Mouse (Mus musculus): Measurements from ENCODE around the gene Gata5. TPM values are rescaled to one million over a fixed set of nuclear protein-coding genes. Genes with fewer than 3 reads are reported as not detected.

Gata5 gene
- polyA plus RNA-seq, 1 experiment, result 0.04 TPM

- DNase-seq (ENCODE audit: low read depth), result peak; percentile 11
- TF ChIP-seq POLR2A (IDR thresholded peaks at IDR 0.05; ENCODE audit: borderline replicate concordance, extremely low read depth, insufficient read depth, insufficient read length, poor library complexity, severe bottlenecking) (no peak), CTCF (IDR thresholded peaks at IDR 0.05; ENCODE audit: borderline replicate concordance, extremely low read depth, insufficient read depth, insufficient read length) (no peak)
Observed at GRCm38 (mm10) chr2:180306423-180307168, 27.9 kb downstream of the Gata5 start.

- TF ChIP-seq POLR2A (IDR thresholded peaks at IDR 0.05; ENCODE audit: borderline replicate concordance, extremely low read depth, insufficient read depth, insufficient read length, poor library complexity, severe bottlenecking) (no peak), CTCF (IDR thresholded peaks at IDR 0.05; ENCODE audit: borderline replicate concordance, extremely low read depth, insufficient read depth, insufficient read length) (no peak)
- no peak for DNase-seq (ENCODE audit: low read depth)
Observed at GRCm38 (mm10) chr2:180306009-180306408, 28.5 kb downstream of the Gata5 start.

DNA sequence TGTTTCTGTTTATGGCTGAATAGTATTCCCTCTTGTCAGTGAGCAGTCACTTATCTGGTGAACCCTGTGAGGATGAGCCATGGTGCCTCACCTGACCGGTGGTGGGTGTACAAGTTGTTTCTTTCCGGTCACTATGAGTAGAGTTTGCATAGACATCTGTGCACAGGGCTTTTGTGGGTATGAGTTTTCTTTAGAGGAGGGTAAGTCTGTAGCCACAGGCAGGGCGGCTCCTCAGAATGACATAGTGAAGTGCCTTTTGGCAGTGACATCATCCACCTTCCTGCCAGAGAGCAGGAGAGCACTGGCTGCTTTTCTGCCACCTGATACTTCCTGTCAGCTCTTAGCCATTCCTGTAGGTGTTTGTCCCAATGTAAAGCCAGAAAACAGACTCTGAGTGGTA lies 29.0 kb downstream of the Gata5 start:
- TF ChIP-seq CTCF (IDR thresholded peaks at IDR 0.05; ENCODE audit: borderline replicate concordance, extremely low read depth, insufficient read depth, insufficient read length) (no peak), POLR2A (IDR thresholded peaks at IDR 0.05; ENCODE audit: borderline replicate concordance, extremely low read depth, insufficient read depth, insufficient read length, poor library complexity, severe bottlenecking) (no peak)
- DNase-seq (ENCODE audit: low read depth), result no peak

GRCm38 (mm10) chr2:180304554-180304953 lies 29.9 kb downstream of the Gata5 start:
- TF ChIP-seq POLR2A (IDR thresholded peaks at IDR 0.05; ENCODE audit: borderline replicate concordance, extremely low read depth, insufficient read depth, insufficient read length, poor library complexity, severe bottlenecking), result no peak
- TF ChIP-seq CTCF (IDR thresholded peaks at IDR 0.05; ENCODE audit: borderline replicate concordance, extremely low read depth, insufficient read depth, insufficient read length), result peak; percentile 13; the same call in 1 of the 2 replicates

GRCm38 (mm10) chr2:180303468-180303867 lies 31.0 kb downstream of the Gata5 start:
- TF ChIP-seq POLR2A (IDR thresholded peaks at IDR 0.05; ENCODE audit: borderline replicate concordance, extremely low read depth, insufficient read depth, insufficient read length, poor library complexity, severe bottlenecking) (no peak), CTCF (IDR thresholded peaks at IDR 0.05; ENCODE audit: borderline replicate concordance, extremely low read depth, insufficient read depth, insufficient read length) (no peak)
- no peak for DNase-seq (ENCODE audit: low read depth)

More at GRCm38 (mm10) chr2:180304554-180304953, 29.9 kb downstream of the Gata5 start:
- DNase-seq (ENCODE audit: low read depth), result no peak

DNA sequence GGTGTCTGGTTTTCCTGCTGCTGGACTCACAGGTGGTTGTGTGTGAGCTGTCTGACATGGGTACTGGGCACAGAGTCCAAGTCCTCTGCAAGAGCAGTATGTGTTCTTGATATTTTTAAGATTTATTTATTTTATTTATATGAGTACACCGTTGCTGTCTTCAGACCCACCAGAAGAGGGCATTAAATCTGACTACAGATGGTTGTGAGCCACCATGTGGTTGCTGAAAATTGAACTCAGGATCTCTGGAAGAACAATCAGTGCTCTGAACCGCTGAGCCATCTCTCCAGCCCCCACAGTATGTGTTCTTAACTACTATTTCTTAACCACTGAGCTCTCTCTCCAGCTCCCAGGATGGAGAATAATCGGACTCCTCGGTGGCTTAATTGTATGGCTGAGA lies 32.3 kb downstream of the Gata5 start:
- TF ChIP-seq CTCF (IDR thresholded peaks at IDR 0.05; ENCODE audit: borderline replicate concordance, extremely low read depth, insufficient read depth, insufficient read length), result no peak
- TF ChIP-seq POLR2A (IDR thresholded peaks at IDR 0.05; ENCODE audit: borderline replicate concordance, extremely low read depth, insufficient read depth, insufficient read length, poor library complexity, severe bottlenecking), result no peak
- no peak for DNase-seq (ENCODE audit: low read depth)

- no peak for TF ChIP-seq CTCF (IDR thresholded peaks at IDR 0.05; ENCODE audit: borderline replicate concordance, extremely low read depth, insufficient read depth, insufficient read length)
- DNase-seq (ENCODE audit: low read depth), result no peak
Observed at GRCm38 (mm10) chr2:180300771-180301170, 33.7 kb downstream of the Gata5 start.

- TF ChIP-seq CTCF (IDR thresholded peaks at IDR 0.05; ENCODE audit: borderline replicate concordance, extremely low read depth, insufficient read depth, insufficient read length) (no peak), POLR2A (IDR thresholded peaks at IDR 0.05; ENCODE audit: borderline replicate concordance, extremely low read depth, insufficient read depth, insufficient read length, poor library complexity, severe bottlenecking) (no peak)
- DNase-seq (ENCODE audit: low read depth), result no peak
Observed at GRCm38 (mm10) chr2:180300252-180300651, 34.2 kb downstream of the Gata5 start.

DNA sequence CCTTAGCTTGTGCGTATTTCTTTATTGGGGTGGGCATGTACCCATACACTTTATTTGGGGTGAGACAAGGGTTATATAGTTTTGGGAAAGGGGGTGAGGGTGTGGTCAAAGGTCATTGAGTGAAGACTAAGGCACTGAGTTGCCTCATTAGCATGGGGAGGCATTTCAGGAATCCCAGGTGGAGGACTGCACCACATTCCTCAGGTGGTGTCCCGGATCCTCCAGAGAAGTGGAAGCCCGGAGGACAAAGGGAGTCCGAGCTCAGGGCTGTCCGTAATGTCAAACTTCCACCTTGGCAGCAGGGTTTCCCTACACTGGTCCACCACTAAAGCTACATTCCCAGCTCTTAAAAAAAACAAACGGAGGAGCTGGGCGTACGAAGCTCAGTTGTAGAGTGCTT lies 41.6 kb downstream of the Gata5 start:
- no peak for TF ChIP-seq POLR2A (IDR thresholded peaks at IDR 0.05; ENCODE audit: borderline replicate concordance, extremely low read depth, insufficient read depth, insufficient read length, poor library complexity, severe bottlenecking)
- TF ChIP-seq CTCF (IDR thresholded peaks at IDR 0.05; ENCODE audit: borderline replicate concordance, extremely low read depth, insufficient read depth, insufficient read length), result no peak
- DNase-seq (ENCODE audit: low read depth), result no peak

- no peak for DNase-seq (ENCODE audit: low read depth)
- TF ChIP-seq CTCF (IDR thresholded peaks at IDR 0.05; ENCODE audit: borderline replicate concordance, extremely low read depth, insufficient read depth, insufficient read length) (no peak), POLR2A (IDR thresholded peaks at IDR 0.05; ENCODE audit: borderline replicate concordance, extremely low read depth, insufficient read depth, insufficient read length, poor library complexity, severe bottlenecking) (no peak)
Observed at GRCm38 (mm10) chr2:180292026-180292425, 42.5 kb downstream of the Gata5 start.

- no peak for DNase-seq (ENCODE audit: low read depth)
Observed at GRCm38 (mm10) chr2:180291566-180291965, 42.9 kb downstream of the Gata5 start.

GRCm38 (mm10) chr2:180290503-180290902 lies 44.0 kb downstream of the Gata5 start:
- no peak for TF ChIP-seq POLR2A (IDR thresholded peaks at IDR 0.05; ENCODE audit: borderline replicate concordance, extremely low read depth, insufficient read depth, insufficient read length, poor library complexity, severe bottlenecking)
- no peak for TF ChIP-seq CTCF (IDR thresholded peaks at IDR 0.05; ENCODE audit: borderline replicate concordance, extremely low read depth, insufficient read depth, insufficient read length)
- no peak for DNase-seq (ENCODE audit: low read depth)

More at GRCm38 (mm10) chr2:180291566-180291965, 42.9 kb downstream of the Gata5 start:
- no peak for TF ChIP-seq CTCF (IDR thresholded peaks at IDR 0.05; ENCODE audit: borderline replicate concordance, extremely low read depth, insufficient read depth, insufficient read length)
- TF ChIP-seq POLR2A (IDR thresholded peaks at IDR 0.05; ENCODE audit: borderline replicate concordance, extremely low read depth, insufficient read depth, insufficient read length, poor library complexity, severe bottlenecking), result no peak

Data from brain, embryonic 14.5 days (tissue).